Comparison of ENCODE assay signal across 10 mouse cellular contexts in genomic region chr19:41618153-41618657, GRCm38 (mm10). TPM values are rescaled to one million over a fixed set of nuclear protein-coding genes. Genes with fewer than 3 reads are reported as not detected.
DNase-seq lines count a peak whose midpoint lies in the region; ATAC-seq and TF ChIP-seq lines count a peak whose summit lies in the region.
"Had no signal": no experiment of that assay in that cellular context is flagged by ENCODE, and none has a peak within 500 bp of the region (broad histone marks: within the 10 kb centered on the region; RNA-seq: fewer than 3 reads in every experiment).

No protein-coding gene starts in this region.

- H3K4me3 ChIP-seq in heart, postnatal 0 days (ENCODE audit: low read depth, low read length) = no peak overlapping the region
- no peak overlapping the region for H3K4me3 ChIP-seq in heart, embryonic 12.5 days
- no peak overlapping the region for H3K4me3 ChIP-seq in MEL (ENCODE audit: control insufficient read depth in 1 of 2, insufficient read depth in 1 of 2, low read depth in 2 of 2, low read length in 2 of 2)
- no peak overlapping the region for H3K4me3 ChIP-seq in embryonic facial prominence, embryonic 11.5 days (ENCODE audit: low read depth, low read length)
- no peak overlapping the region for H3K4me3 ChIP-seq in limb, embryonic 14.5 days (replicated peaks; ENCODE audit: low read length)

- no peak for TF ChIP-seq EP300 in heart, postnatal 0 days (IDR thresholded peaks at IDR 0.05; ENCODE audit: low read depth)
- TF ChIP-seq EP300 in MEL (IDR thresholded peaks at IDR 0.05; ENCODE audit: low read depth in 1 of 2, low read length in 2 of 2) = no peak

- no peaks in the 10 kb centered on the region for H3K79me2 ChIP-seq in MEL (ENCODE audit: control insufficient read depth, insufficient read depth, low read length, poor library complexity)

- H3K36me3 ChIP-seq in heart, postnatal 0 days (replicated peaks; ENCODE audit: control insufficient read depth, insufficient read depth, low read length) = no peaks in the 10 kb centered on the region
- no peaks in the 10 kb centered on the region for H3K36me3 ChIP-seq in heart, embryonic 12.5 days
- no peaks in the 10 kb centered on the region for H3K36me3 ChIP-seq in MEL (ENCODE audit: control insufficient read depth in 1 of 2, insufficient read depth in 2 of 2, low read length in 2 of 2)
- no peaks in the 10 kb centered on the region for H3K36me3 ChIP-seq in embryonic facial prominence, embryonic 11.5 days (replicated peaks; ENCODE audit: control insufficient read depth, insufficient read depth, low read depth, low read length)
- H3K36me3 ChIP-seq in limb, embryonic 14.5 days (ENCODE audit: control insufficient read depth, insufficient read depth, low read length) = no peaks in the 10 kb centered on the region

- TF ChIP-seq POLR2A in MEL (IDR thresholded peaks at IDR 0.05; ENCODE audit: control insufficient read depth in 1 of 2, insufficient read depth in 1 of 2, low read depth in 1 of 2, low read length in 2 of 2, poor library complexity in 1 of 2) = no peak
- no peak for TF ChIP-seq POLR2A in limb, embryonic 14.5 days (IDR thresholded peaks at IDR 0.05; ENCODE audit: borderline replicate concordance, extremely low read depth, insufficient read depth, insufficient read length)

- H3K9ac ChIP-seq in heart, postnatal 0 days (replicated peaks; ENCODE audit: low read depth, low read length) = no peak overlapping the region
- no peak overlapping the region for H3K9ac ChIP-seq in heart, embryonic 12.5 days
- no peak overlapping the region for H3K9ac ChIP-seq in MEL (ENCODE audit: control insufficient read depth, low read depth, low read length, poor library complexity, severe bottlenecking)
- no peak overlapping the region for H3K9ac ChIP-seq in embryonic facial prominence, embryonic 11.5 days (replicated peaks; ENCODE audit: low read length)
- no peak overlapping the region for H3K9ac ChIP-seq in limb, embryonic 14.5 days (ENCODE audit: low read depth, low read length, severe bottlenecking)

- H3K27ac ChIP-seq in heart, postnatal 0 days (ENCODE audit: low read depth) = peak overlapping the region; percentile 28; the same call in 1 of the 2 replicates
- no peak overlapping the region for H3K27ac ChIP-seq in heart, embryonic 12.5 days (ENCODE audit: poor library complexity, severe bottlenecking)
- no peak overlapping the region for H3K27ac ChIP-seq in MEL (ENCODE audit: control insufficient read depth, low read depth, low read length)
- H3K27ac ChIP-seq in embryonic facial prominence, embryonic 11.5 days (replicated peaks; ENCODE audit: low read depth, low read length) = no peak overlapping the region
- no peak overlapping the region for H3K27ac ChIP-seq in limb, embryonic 14.5 days (replicated peaks; ENCODE audit: low read depth, low read length)
- H3K27ac ChIP-seq: stomach, postnatal 0 days had no signal

- no peak for DNase-seq in heart, postnatal 0 days (ENCODE audit: low spot score)
- DNase-seq in MEL (ENCODE audit: low read depth, low spot score) = peak; percentile 16
- DNase-seq in embryonic facial prominence, embryonic 11.5 days (ENCODE audit: low spot score) = peak; percentile 63
- DNase-seq in limb, embryonic 14.5 days (ENCODE audit: low spot score) = peak; percentile 52
- no peak for DNase-seq in urinary bladder, postnatal 36 days (ENCODE audit: low spot score in 2 of 2)
- no peak for DNase-seq in layer of hippocampus, adult 9-10 months (ENCODE audit: low spot score)
- no peak for DNase-seq in lung, postnatal 10 days
- DNase-seq: lung, postnatal 36 days had no signal

- no peak for TF ChIP-seq CTCF in heart, postnatal 0 days (IDR thresholded peaks at IDR 0.05; ENCODE audit: low read depth)
- no peak for TF ChIP-seq CTCF in MEL (IDR thresholded peaks at IDR 0.05 in 2 of 3, conservative IDR thresholded peaks at IDR 0.05 in 1 of 3; ENCODE audit: control insufficient read depth in 1 of 3, insufficient read depth in 1 of 3, low read depth in 2 of 3, low read length in 3 of 3, poor library complexity in 1 of 3, severe bottlenecking in 1 of 3)

- H3K9me3 ChIP-seq in heart, postnatal 0 days (replicated peaks; ENCODE audit: control insufficient read depth, low read length) = no peaks in the 10 kb centered on the region
- H3K9me3 ChIP-seq in heart, embryonic 12.5 days (replicated peaks) = no peaks in the 10 kb centered on the region
- no peaks in the 10 kb centered on the region for H3K9me3 ChIP-seq in MEL (replicated peaks; ENCODE audit: insufficient read depth, low read length)
- no peaks in the 10 kb centered on the region for H3K9me3 ChIP-seq in embryonic facial prominence, embryonic 11.5 days (replicated peaks; ENCODE audit: control insufficient read depth, low read length)
- no peaks in the 10 kb centered on the region for H3K9me3 ChIP-seq in limb, embryonic 14.5 days (ENCODE audit: control insufficient read depth, low read length)

- H3K4me2 ChIP-seq in heart, postnatal 0 days (ENCODE audit: low read depth, low read length) = no peak overlapping the region
- no peak overlapping the region for H3K4me2 ChIP-seq in heart, embryonic 12.5 days
- no peak overlapping the region for H3K4me2 ChIP-seq in embryonic facial prominence, embryonic 11.5 days (ENCODE audit: low read depth, low read length)
- no peak overlapping the region for H3K4me2 ChIP-seq in limb, embryonic 14.5 days (replicated peaks; ENCODE audit: low read depth, low read length, severe bottlenecking)

- ATAC-seq in heart, postnatal 0 days (ENCODE audit: insufficient read depth, low read depth) = no peak
- no peak for ATAC-seq in heart, embryonic 12.5 days (ENCODE audit: insufficient number of reproducible peaks, low FRiP score)
- no peak for ATAC-seq in embryonic facial prominence, embryonic 11.5 days (replicated peaks; ENCODE audit: insufficient number of reproducible peaks, low FRiP score, low TSS enrichment, low read depth)
- peak; percentile 48; the same call in 1 of the 2 replicates for ATAC-seq in limb, embryonic 14.5 days (ENCODE audit: low FRiP score, low read depth)

- 45% methylated on average over 6 of the region's 6 CpGs for WGBS in heart, postnatal 0 days
- WGBS in heart, embryonic 12.5 days = 59% methylated on average over 6 of the region's 6 CpGs
- WGBS in embryonic facial prominence, embryonic 11.5 days = 32% methylated on average over 6 of the region's 6 CpGs
- 36% methylated on average over 6 of the region's 6 CpGs for WGBS in limb, embryonic 14.5 days

- no peak for TF ChIP-seq RAD21 in MEL (IDR thresholded peaks at IDR 0.05; ENCODE audit: low read depth, low read length)

- peaks cover 11% of the 10 kb centered on the region for H3K4me1 ChIP-seq in heart, postnatal 0 days (ENCODE audit: control insufficient read depth, insufficient read depth)
- peaks cover 32% of the 10 kb centered on the region for H3K4me1 ChIP-seq in heart, embryonic 12.5 days (replicated peaks)
- no peaks in the 10 kb centered on the region for H3K4me1 ChIP-seq in MEL (ENCODE audit: control insufficient read depth in 1 of 2, insufficient read depth in 2 of 2, low read length in 2 of 2)
- peaks cover 8% of the 10 kb centered on the region; the same call in 1 of the 2 replicates for H3K4me1 ChIP-seq in embryonic facial prominence, embryonic 11.5 days (ENCODE audit: control insufficient read depth, insufficient read depth, low read length)
- H3K4me1 ChIP-seq in limb, embryonic 14.5 days (ENCODE audit: control insufficient read depth, insufficient read depth, low read length) = peaks cover 14% of the 10 kb centered on the region

- H3K27me3 ChIP-seq in heart, postnatal 0 days (ENCODE audit: control insufficient read depth, insufficient read depth, low read length) = no peaks in the 10 kb centered on the region
- H3K27me3 ChIP-seq in heart, embryonic 12.5 days (replicated peaks) = peaks cover 21% of the 10 kb centered on the region
- H3K27me3 ChIP-seq in MEL (ENCODE audit: control insufficient read depth in 1 of 2, insufficient read depth in 2 of 2, low read length in 2 of 2) = peaks cover 10 to 17% of the 10 kb centered on the region in 2 experiments
- peaks cover 7% of the 10 kb centered on the region for H3K27me3 ChIP-seq in embryonic facial prominence, embryonic 11.5 days (ENCODE audit: control insufficient read depth, insufficient read depth, low read length)
- H3K27me3 ChIP-seq in limb, embryonic 14.5 days (ENCODE audit: control insufficient read depth, insufficient read depth, low read length) = no peaks in the 10 kb centered on the region

TF ChIP-seq in MEL, 35 proteins besides CTCF, POLR2A, EP300 and RAD21:
- no peak for TF ChIP-seq USF2 (IDR thresholded peaks at IDR 0.05; ENCODE audit: borderline replicate concordance in 1 of 2, insufficient read depth in 1 of 2, low read depth in 1 of 2, low read length in 2 of 2)
TF ChIP-seq in MEL: peak in this region for 0.

RNA-seq across cellular contexts. Expression of gene Gm340, which starts 36.0 kb away (rescaled TPM):
- 5.1 and 9.4 TPM in 2 replicates for total RNA-seq in heart, postnatal 0 days (2014; rRNA removed; ENCODE audit: low replicate concordance)
- 0.63 and 0.79 TPM in 2 replicates for polyA plus RNA-seq in heart, postnatal 0 days (2015; fragmentation: Nextera tagmentation; extraction: Ambion mirVana)
- polyA plus RNA-seq in heart, embryonic 12.5 days (2016; fragmentation: Nextera tagmentation; extraction: Ambion mirVana) = 2.8 and 2.9 TPM in 2 replicates
- 17.4 and 19.3 TPM in 2 replicates for total RNA-seq in MEL (2012; rRNA removed)
- 10 to 100 TPM; 11.0 to 38.9 TPM for polyA plus RNA-seq in MEL (2012; ENCODE audit: insufficient read depth in 1 of 2, insufficient read length in 2 of 2, low read depth in 1 of 2, low replicate concordance in 2 of 2, missing spikeins in 1 of 2)
- polyA plus RNA-seq in embryonic facial prominence, embryonic 11.5 days (2014; fragmentation: Nextera tagmentation; extraction: Ambion mirVana) = 4.8 and 5.2 TPM in 2 replicates
- 1.5 and 2.0 TPM in 2 replicates for polyA plus RNA-seq in limb, embryonic 14.5 days (2012; rRNA removed)
- polyA plus RNA-seq in limb, embryonic 14.5 days (2014; fragmentation: Nextera tagmentation; extraction: Ambion mirVana) = 3.1 and 3.9 TPM in 2 replicates

Comparison
In these comparisons a context has a peak if more than half of its experiments do, and no peak if none do; other contexts are left out.
1. DNase-seq: peak in MEL (single experiment), embryonic facial prominence, embryonic 11.5 days (single experiment) and limb, embryonic 14.5 days (single experiment); none in heart, postnatal 0 days (single experiment), urinary bladder, postnatal 36 days (0 of 2), layer of hippocampus, adult 9-10 months (single experiment) and lung, postnatal 10 days (single experiment).